Mouse (Mus musculus): ENCODE data around the gene Herc3. TPM values are rescaled to one million over a fixed set of nuclear protein-coding genes. Genes with fewer than 3 reads are reported as not detected.

The Herc3 gene
- polyA plus RNA-seq, 1 experiment: 0.42 TPM

- no peak for TF ChIP-seq GATA1 (IDR thresholded peaks at IDR 0.05; ENCODE audit: low read length)
Observed at GRCm38 (mm10) chr6:58968272-58968671, 137.0 kb downstream of the Herc3 start.

Other genes with a start within 250 kb of the Herc3 start
- gene Abcg2, start 246.9 kb upstream of the Herc3 start, polyA plus RNA-seq (2012): 10.3 and 14.2 TPM in 2 replicates
- gene Nap1l5, start 75.6 kb downstream of the Herc3 start, polyA plus RNA-seq (2012): not detected in 2 replicates
- gene Fam13a, start 193.1 kb downstream of the Herc3 start, polyA plus RNA-seq (2012): not detected in 2 replicates